Mouse (Mus musculus) embryonic facial prominence, embryonic 14.5 days (tissue): ENCODE data around the gene Fundc1. TPM values are rescaled to one million over a fixed set of nuclear protein-coding genes. Genes with fewer than 3 reads are reported as not detected.

ENCODE experiments used
- ATAC-seq: fragments of 200-750 bp; cut with Nextera tagmentation; 2 replicates; pipeline ENCODE4 v1.8.0; 2017; ENCODE audit warnings: low read depth, moderate number of reproducible peaks, moderate TSS enrichment
- DNase-seq: peaks from one replicate; pipeline ENCODE4 v3.0.0-alpha.2; 2015; ENCODE audit warnings: low spot score
- H3K27ac ChIP-seq: fragments of 300-500 bp; sonication (generic); replicated peaks from 2 replicates; pipeline ENCODE4 v1.5.1; 2014; ENCODE audit warnings: low read depth, mild to moderate bottlenecking, low read length, moderate library complexity
- H3K27me3 ChIP-seq: fragments of 300-500 bp; sonication (generic); replicated peaks from 2 replicates; pipeline ENCODE4 v1.6.1; 2014; ENCODE audit warnings: low read length; ENCODE audit not compliant: control insufficient read depth, insufficient read depth
- H3K36me3 ChIP-seq: fragments of 300-500 bp; sonication (generic); 2 replicates; pipeline ENCODE4 v1.6.1; 2014; ENCODE audit warnings: low read length, mixed read lengths; ENCODE audit not compliant: control insufficient read depth, insufficient read depth
- H3K4me1 ChIP-seq: fragments of 300-500 bp; sonication (generic); 2 replicates; pipeline ENCODE4 v1.6.1; 2014; ENCODE audit warnings: antibody characterized with exemption, low read length; ENCODE audit not compliant: control insufficient read depth, insufficient read depth
- H3K4me2 ChIP-seq: fragments of 300-500 bp; sonication (generic); 2 replicates; pipeline ENCODE4 v1.6.1; 2014; ENCODE audit warnings: low read depth, mild to moderate bottlenecking, low read length, moderate library complexity, mixed read lengths
- H3K4me3 ChIP-seq: fragments of 300-500 bp; sonication (generic); 2 replicates; pipeline ENCODE4 v1.5.1; 2014; ENCODE audit warnings: low read depth, mild to moderate bottlenecking, low read length
- H3K9ac ChIP-seq: fragments of 300-500 bp; sonication (generic); 2 replicates; pipeline ENCODE4 v1.6.1; 2014; ENCODE audit warnings: low read depth, mild to moderate bottlenecking, low read length, moderate library complexity, mixed read lengths
- H3K9me3 ChIP-seq: fragments of 300-500 bp; sonication (generic); 2 replicates; pipeline ENCODE4 v1.6.1; 2016; ENCODE audit warnings: low read length; ENCODE audit not compliant: control insufficient read depth
- WGBS: fragments of 180-500 bp; shearing (Covaris S2); extraction: QIAGEN DNeasy Blood & Tissue Kit; methylation state at CpG from one replicate; pipeline ENCODE4 v1.1.7; 2014; 5-methylcytosine and 5-hydroxymethylcytosine counted together
- polyA plus RNA-seq: library from polyadenylated mRNA; unstranded; fragments of >200 nt; fragmentation: Nextera tagmentation; extraction: Ambion mirVana; gene quantifications from 2 replicates; pipeline ENCODE4 v1.2.1, GENCODE M21; 2014

The Fundc1 gene
- 58.6 and 65.2 TPM in 2 replicates for polyA plus RNA-seq

- WGBS = 11% methylated on average over 25 of the region's 30 CpGs
- Histone ChIP-seq H3K27ac (peak within 1 kb of the TSS; percentile 82), H3K4me2 (peak within 1 kb of the TSS; percentile 44), H3K4me1 (no peaks in the 10 kb centered on the region), H3K9ac (peak within 1 kb of the TSS; percentile 73), H3K27me3 (no peaks in the 10 kb centered on the region), H3K36me3 (no peaks in the 10 kb centered on the region), H3K4me3 (peak within 1 kb of the TSS; percentile 50), H3K9me3 (no peaks in the 10 kb centered on the region)
- ATAC-seq = peak; percentile 99
- peak; percentile 98 for DNase-seq
Measured at GRCm38 (mm10) chrX:17571621-17572459, at the start of gene Fundc1. Fundc1 (minus strand) TSS chrX:17572325.

- DNase-seq (no peak), ATAC-seq (no peak)
- Histone ChIP-seq H3K4me2 (no peak overlapping the region), H3K36me3 (no peaks in the 10 kb centered on the region), H3K4me1 (no peaks in the 10 kb centered on the region), H3K4me3 (no peak overlapping the region), H3K27me3 (no peaks in the 10 kb centered on the region), H3K9ac (no peak overlapping the region), H3K27ac (no peak overlapping the region), H3K9me3 (no peaks in the 10 kb centered on the region)
- 78% methylated on average over 1 of the region's 1 CpGs for WGBS
Measured at GRCm38 (mm10) chrX:17611253-17611652, 39.1 kb upstream of the Fundc1 start.

DNA sequence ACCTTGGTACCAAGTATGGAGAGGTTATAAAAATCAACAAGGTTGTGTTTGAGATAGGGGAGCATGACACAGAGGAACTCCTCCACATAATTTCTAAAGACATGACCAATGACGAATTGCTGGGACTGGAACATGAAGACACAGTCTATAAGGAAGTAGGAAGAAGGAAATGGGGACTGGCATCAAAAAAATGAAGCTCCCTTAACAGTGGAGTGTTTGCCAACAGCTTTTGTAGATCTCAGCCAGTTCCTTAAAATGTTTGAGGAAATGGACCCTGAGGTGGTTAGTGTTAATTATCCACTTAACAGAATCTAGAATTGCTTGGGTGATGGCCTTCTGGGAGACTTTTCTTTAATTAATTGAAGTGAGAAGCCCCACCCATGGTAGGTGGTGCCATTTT, 36.6 kb upstream of the Fundc1 start:
- Histone ChIP-seq H3K36me3 (no peaks in the 10 kb centered on the region), H3K27me3 (no peaks in the 10 kb centered on the region), H3K27ac (no peak overlapping the region), H3K4me3 (no peak overlapping the region), H3K4me1 (no peaks in the 10 kb centered on the region), H3K9ac (no peak overlapping the region), H3K9me3 (no peaks in the 10 kb centered on the region), H3K4me2 (no peak overlapping the region)
- ATAC-seq = no peak
- DNase-seq = no peak
- 75% methylated on average over 1 of the region's 1 CpGs for WGBS

DNA sequence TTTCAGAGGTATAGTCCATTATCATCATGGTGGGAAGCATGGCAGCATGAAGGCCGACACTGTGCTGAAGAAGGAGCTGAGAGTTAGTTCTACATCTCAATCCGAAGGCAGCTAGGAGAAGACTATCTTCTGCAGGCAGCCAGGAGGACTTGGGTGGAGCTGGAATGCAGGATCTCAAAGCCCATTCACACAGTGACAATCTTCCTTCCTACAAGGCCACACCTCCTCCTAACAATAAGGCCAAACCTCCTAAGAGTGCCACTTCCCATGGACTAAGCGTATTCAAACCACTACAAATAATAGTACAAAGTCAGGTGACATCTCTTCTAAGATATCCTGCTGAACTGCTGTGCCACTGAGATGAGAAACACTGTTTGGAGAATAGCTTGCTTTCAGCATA, 35.5 kb upstream of the Fundc1 start:
- WGBS = 86% methylated on average over 3 of the region's 3 CpGs
- H3K27ac ChIP-seq = no peak overlapping the region
- no peak overlapping the region for H3K4me2 ChIP-seq
- H3K4me1 ChIP-seq = no peaks in the 10 kb centered on the region
- no peak overlapping the region for H3K9ac ChIP-seq
- H3K9me3 ChIP-seq = no peaks in the 10 kb centered on the region
- H3K36me3 ChIP-seq = no peaks in the 10 kb centered on the region
- H3K27me3 ChIP-seq = no peaks in the 10 kb centered on the region
- DNase-seq = no peak
- ATAC-seq = no peak
- H3K4me3 ChIP-seq = no peak overlapping the region

DNA sequence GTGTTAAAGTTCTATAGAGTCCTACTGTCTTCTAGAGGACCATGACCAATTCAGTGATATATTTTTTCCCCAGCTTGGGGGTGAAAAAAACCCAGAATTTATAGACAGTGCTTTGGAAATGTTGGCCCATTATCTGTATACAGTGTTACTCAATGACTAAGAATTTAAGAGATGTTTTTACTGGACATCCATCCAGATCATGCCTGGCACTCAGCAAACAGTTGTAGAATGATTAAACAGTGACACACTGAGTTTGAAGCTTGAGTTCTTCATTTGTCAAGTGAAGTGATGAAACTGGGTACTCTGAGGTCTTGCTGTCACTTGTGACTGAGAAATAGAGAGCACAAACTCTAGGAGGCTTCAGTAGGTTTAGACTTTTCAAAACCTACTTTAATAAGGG, 21.2 kb upstream of the Fundc1 start:
- Histone ChIP-seq H3K4me2 (no peak overlapping the region), H3K27me3 (no peaks in the 10 kb centered on the region), H3K36me3 (no peaks in the 10 kb centered on the region), H3K9ac (no peak overlapping the region), H3K9me3 (no peaks in the 10 kb centered on the region), H3K4me1 (no peaks in the 10 kb centered on the region), H3K27ac (no peak overlapping the region), H3K4me3 (no peak overlapping the region)
- ATAC-seq (no peak), DNase-seq (no peak)

- Histone ChIP-seq H3K9ac (no peak overlapping the region), H3K4me1 (no peaks in the 10 kb centered on the region), H3K27me3 (no peaks in the 10 kb centered on the region), H3K27ac (no peak overlapping the region), H3K4me3 (no peak overlapping the region), H3K4me2 (no peak overlapping the region), H3K36me3 (no peaks in the 10 kb centered on the region), H3K9me3 (no peaks in the 10 kb centered on the region)
- ATAC-seq (no peak), DNase-seq (peak; percentile 50)
- 19% methylated on average over 1 of the region's 1 CpGs for WGBS
Measured at GRCm38 (mm10) chrX:17590745-17591144, 18.6 kb upstream of the Fundc1 start.

- no peaks in the 10 kb centered on the region for H3K36me3 ChIP-seq
- peak overlapping the region; percentile 44 for H3K4me2 ChIP-seq
- H3K9me3 ChIP-seq = no peaks in the 10 kb centered on the region
- no peak for ATAC-seq
- H3K4me1 ChIP-seq = no peaks in the 10 kb centered on the region
- H3K27ac ChIP-seq = peak overlapping the region; percentile 82
- H3K27me3 ChIP-seq = no peaks in the 10 kb centered on the region
- H3K4me3 ChIP-seq = peak overlapping the region; percentile 50
- 34% methylated on average over 10 of the region's 10 CpGs for WGBS
- no peak for DNase-seq
- H3K9ac ChIP-seq = peak overlapping the region; percentile 73
Measured at GRCm38 (mm10) chrX:17571271-17571620, 879 bp downstream of the Fundc1 start.

GRCm38 (mm10) chrX:17568670-17569069, 3.5 kb downstream of the Fundc1 start:
- DNase-seq (no peak), ATAC-seq (no peak)
- no peak overlapping the region for H3K27ac ChIP-seq
- H3K9ac ChIP-seq = no peak overlapping the region
- no peaks in the 10 kb centered on the region for H3K9me3 ChIP-seq
- no peaks in the 10 kb centered on the region for H3K27me3 ChIP-seq
- H3K4me3 ChIP-seq = no peak overlapping the region
- no peaks in the 10 kb centered on the region for H3K4me1 ChIP-seq
- WGBS = 92% methylated on average over 2 of the region's 2 CpGs
- H3K4me2 ChIP-seq = no peak overlapping the region
- no peaks in the 10 kb centered on the region for H3K36me3 ChIP-seq

DNA sequence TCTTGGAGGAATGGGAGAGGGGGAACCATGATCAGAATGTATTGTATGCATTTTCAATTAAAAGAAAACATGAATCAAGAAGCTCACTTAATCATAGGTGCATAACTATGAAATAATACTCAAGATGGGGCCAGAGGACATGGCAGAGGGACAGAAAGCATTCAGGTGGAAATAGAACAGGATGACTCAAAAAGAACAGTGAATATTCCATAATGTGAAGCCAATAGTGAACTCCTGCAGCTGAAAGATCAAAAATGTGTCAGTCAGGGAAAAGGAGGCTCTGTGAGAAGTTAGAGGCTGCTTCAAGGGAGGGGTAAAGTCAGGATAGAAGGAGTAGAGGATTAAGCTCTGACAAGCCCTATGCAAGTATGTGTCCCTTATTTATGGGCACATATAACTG, 6.4 kb downstream of the Fundc1 start:
- Histone ChIP-seq H3K9ac (no peak overlapping the region), H3K4me3 (no peak overlapping the region), H3K27ac (no peak overlapping the region), H3K9me3 (no peaks in the 10 kb centered on the region), H3K4me1 (no peaks in the 10 kb centered on the region), H3K27me3 (no peaks in the 10 kb centered on the region), H3K36me3 (no peaks in the 10 kb centered on the region), H3K4me2 (no peak overlapping the region)
- ATAC-seq (no peak), DNase-seq (no peak)
